Mouse (Mus musculus) cerebellum, adult (tissue): ENCODE measurements around the gene Syt13.

ENCODE experiments used
- ATAC-seq: cut with Nextera tagmentation; 2 replicates; pipeline ENCODE4 v1.9.2; 2017; ENCODE audit warnings: mild to moderate bottlenecking, moderate library complexity, mixed read lengths; ENCODE audit not compliant: insufficient number of reproducible peaks, low FRiP score, low TSS enrichment

Syt13 gene

DNA sequence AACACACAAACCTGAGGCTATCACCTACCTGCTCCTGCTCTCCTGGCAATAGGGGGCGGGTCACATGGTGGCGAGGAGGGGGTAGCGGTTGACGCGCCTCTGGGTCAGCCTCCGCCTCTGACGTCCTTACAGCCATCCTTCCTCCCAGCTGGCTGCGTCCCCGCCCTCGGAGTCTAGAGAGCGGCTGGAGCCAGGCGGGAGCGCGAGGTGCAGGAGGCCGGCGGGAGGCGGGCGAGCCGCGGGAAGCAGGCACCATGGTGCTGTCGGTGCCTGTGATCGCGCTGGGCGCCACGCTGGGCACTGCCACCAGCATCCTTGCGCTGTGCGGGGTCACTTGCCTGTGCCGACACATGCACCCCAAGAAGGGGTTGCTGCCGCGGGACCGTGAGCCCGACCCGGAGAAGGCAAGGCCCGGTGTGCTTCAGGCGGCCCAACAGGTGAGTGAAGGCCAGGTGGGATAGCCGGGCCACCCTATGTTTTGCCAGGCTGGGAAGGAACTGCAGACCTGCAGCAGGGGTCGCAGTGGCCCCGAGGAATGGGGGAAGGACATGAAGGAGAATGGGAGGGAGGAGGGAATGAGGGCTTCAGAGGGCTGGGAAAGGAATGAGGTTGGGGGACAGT is at the start of gene Syt13:
TSS of gene Syt13 (plus strand) at position 166 of the 621 bp plus-strand sequence.
- peak; percentile 76 for ATAC-seq

GRCm38 (mm10) chr2:92866616-92867015 is 48.3 kb upstream of the Syt13 start:
- ATAC-seq: no peak

GRCm38 (mm10) chr2:92870139-92870836 is 44.6 kb upstream of the Syt13 start:
- ATAC-seq: no peak

GRCm38 (mm10) chr2:92871093-92871686 is 43.7 kb upstream of the Syt13 start:
- no peak for ATAC-seq

DNA sequence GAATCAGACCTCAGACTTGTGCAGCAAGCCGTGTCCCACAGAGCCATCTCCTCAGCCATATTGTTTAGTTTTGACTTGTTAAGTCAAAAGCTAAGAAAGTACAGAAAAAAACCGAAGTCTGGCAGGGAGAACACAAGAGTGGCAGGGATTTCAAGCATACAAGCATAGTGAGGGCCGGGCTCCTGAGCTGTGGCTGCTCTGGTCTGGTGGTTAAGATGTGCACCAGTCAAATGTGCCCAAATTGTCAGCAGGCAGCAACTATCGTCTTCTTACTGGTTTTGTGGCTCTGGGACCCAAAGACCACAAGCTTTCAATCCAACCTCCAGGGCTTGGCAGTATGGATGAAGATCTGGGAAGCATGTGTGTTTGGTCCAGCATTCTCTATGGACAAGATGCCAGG is 42.2 kb upstream of the Syt13 start:
- ATAC-seq: no peak

DNA sequence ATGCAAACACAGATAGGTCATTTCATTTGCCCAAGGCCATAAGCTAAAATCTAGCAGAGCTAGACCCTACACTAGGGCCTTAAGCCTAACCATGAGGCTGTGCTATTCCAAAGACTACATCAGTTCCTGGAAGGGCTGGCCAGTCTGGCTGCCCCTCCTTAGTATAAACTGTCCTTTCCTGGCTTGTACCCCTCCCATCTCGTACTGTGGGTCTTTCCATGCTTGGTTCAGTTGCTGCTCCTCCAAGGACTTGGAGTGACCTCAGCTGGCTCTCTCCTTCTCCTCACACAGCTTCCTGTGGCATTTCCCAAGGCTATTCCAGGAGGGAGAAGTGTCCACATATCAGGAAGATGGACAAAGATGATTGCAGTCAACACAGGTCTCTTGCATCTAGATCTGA is 40.3 kb upstream of the Syt13 start:
- ATAC-seq: no peak

GRCm38 (mm10) chr2:92877488-92877887 is 37.4 kb upstream of the Syt13 start:
- no peak for ATAC-seq

DNA sequence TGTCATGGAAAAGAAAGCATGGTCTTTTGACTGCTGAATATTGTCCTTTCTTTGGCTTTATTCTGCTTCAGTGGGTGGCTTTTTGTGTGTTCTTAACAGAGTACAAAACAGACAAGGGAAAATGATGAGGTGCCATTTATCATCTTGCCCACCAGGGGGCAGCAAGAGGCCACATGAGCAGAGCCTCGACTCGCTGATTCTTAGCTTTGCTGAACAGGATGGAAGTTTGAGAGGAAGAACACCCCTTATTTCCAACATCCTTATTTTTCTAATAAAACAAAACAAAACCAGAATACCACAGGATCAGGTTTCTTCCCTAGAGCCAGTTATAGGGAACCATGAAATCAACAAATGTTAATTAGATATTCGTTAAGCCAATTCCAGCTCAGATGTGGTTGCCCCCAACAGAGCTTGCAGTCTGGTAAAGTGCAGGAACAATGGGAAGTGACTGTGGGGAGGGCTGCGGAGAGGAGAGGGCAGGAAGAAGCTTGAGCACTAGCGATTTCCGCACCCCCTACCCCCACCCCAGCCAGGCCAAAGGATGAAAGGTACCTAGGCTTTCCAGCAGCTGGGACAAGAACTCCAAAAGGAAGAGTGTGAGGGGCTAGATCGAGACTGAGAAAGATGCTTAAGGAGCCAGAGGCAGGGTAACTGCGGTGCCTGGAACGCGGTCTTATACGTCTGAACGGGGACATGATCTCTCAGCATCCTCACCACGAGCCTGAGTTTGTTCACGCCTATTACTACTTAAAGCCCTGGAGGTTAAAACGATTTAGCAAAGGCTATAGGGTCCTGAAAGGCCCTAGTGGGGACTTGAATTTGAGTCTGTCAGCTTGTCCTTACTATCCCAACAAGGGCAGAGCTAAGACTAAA is 31.6 kb upstream of the Syt13 start:
- peak; percentile 56; the same call in 1 of the 2 replicates for ATAC-seq

- ATAC-seq: no peak
These were observed 31.0 kb upstream of the Syt13 start for GRCm38 (mm10) chr2:92883912-92884243.

DNA sequence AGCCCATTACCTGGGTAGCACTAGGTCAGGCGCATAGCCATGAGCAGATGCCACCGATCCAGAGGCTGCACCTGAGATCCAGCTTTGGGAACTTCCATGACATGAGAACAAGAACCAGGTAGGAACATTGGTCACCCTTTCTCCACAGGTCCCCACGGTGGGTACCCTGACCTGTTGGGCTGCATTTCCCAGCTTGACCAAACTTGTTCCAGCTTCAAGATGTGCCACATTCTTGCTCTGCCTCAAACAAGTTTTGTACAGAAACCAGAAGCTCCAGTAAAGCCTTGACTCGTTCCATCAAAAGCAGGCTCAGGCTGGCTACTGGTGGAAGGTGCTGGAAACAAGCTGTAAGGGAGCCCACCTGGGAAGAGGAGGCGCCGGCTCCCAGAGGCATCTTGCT is 29.9 kb upstream of the Syt13 start:
- no peak for ATAC-seq

DNA sequence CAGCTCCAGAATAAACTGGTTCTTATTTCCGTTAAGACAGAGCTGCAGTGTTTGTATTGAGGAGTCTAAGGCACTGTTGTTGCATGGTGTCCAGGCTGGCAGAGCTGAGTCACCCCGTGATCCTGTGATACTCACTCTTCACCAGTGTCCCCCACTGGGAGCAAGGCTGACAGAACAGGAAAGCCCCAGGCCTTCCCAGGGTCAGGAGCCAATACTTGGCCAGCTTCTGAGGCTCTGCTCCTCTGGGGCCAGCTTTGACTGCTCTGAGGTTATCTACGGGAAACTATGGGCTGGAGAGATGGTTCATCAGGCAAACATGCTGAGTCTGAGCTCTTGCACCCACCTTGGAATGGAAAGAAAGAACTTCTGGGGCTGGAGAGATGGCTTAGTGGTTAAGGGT is 28.0 kb upstream of the Syt13 start:
- no peak for ATAC-seq

GRCm38 (mm10) chr2:92892524-92892923 is 22.4 kb upstream of the Syt13 start:
- ATAC-seq: no peak

GRCm38 (mm10) chr2:92903650-92904049 is 11.2 kb upstream of the Syt13 start:
- no peak for ATAC-seq

DNA sequence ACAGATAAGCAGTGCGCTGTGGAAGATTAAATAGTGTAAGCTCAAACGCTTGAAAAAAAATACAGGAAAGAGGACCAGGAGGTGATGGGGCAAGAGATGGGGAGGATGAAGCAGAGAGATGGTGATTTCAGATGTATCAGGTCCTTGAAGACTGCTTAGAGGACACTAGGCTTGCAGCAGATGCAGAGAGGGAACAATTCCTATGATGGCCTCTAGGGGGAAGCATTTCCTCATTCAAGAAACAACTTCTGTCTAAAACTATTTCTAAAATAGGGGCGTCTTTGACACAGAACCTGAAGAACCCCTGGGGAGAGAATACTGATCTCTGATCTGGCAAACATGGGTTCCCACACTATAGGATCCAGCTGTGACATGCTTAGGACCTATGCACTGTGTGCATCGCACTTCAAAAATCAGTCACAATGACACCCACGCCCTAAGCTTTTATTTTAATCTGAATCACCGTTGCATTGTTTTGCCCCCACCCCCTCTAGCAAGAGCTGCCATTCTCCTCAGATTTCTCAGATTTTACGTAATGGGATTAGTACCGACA is 10.5 kb upstream of the Syt13 start:
- ATAC-seq: no peak

DNA sequence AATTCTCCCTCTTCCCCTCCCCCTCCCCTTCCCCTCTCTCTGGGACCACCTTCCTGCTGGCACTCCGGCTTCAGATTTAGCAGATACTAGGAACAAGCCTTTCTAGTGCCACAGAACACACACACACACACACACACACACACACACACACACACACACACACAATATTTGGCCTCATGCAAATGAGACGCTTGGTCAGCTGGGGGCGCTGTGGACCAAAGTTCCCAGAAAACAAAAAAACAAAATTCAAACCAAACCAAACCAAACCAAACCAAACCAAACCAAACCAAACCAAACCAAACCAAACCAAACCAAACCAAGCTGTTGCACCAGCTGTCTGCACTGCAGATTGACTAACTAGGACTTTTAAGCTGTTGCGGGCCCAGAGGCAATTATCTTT is 4.5 kb upstream of the Syt13 start:
- ATAC-seq: no peak

DNA sequence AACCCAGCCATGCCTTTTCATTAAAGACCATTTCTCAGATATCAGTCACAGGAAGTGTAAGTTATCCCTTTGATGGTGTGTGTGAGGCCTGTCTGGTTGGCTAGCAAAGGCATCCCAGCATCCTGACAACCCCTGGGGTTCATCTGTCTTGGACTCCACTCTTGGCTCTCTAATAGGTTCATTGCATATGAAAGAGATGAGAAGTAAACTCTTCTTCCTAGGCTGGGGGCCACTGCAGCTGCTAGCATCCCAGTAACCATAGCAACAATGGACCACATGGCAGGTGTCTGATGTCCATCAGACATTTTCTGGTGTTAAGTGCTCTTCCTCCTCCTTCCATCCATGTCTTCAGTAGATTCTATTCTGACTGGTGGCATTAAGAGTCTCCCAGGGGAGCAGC is 2.6 kb upstream of the Syt13 start:
- ATAC-seq: no peak

GRCm38 (mm10) chr2:92913295-92913694 is 1.6 kb upstream of the Syt13 start:
- ATAC-seq: no peak

- ATAC-seq: 0 out of 2 replicates have a peak, but pooled peaks have one; percentile 22
These were observed 1.0 kb downstream of the Syt13 start for GRCm38 (mm10) chr2:92915659-92916631.

- ATAC-seq: no peak
These were observed 2.7 kb downstream of the Syt13 start for GRCm38 (mm10) chr2:92917405-92918142.
